Mouse (Mus musculus) stomach, embryonic 15.5 days (tissue): ENCODE results near the gene Dgkd. TPM values are rescaled to one million over a fixed set of nuclear protein-coding genes. Genes with fewer than 3 reads are reported as not detected.

ENCODE experiments used
- ATAC-seq: fragments of 200-750 bp; cut with Nextera tagmentation; 2 replicates; pipeline ENCODE4 v1.8.0; 2017; ENCODE audit warnings: low read depth, moderate number of reproducible peaks, moderate TSS enrichment; ENCODE audit not compliant: insufficient read depth, low FRiP score
- H3K27ac ChIP-seq: fragments of 300-500 bp; sonication (generic); 2 replicates; pipeline ENCODE4 v1.5.1; 2015; ENCODE audit warnings: mild to moderate bottlenecking, inconsistent platforms
- H3K27me3 ChIP-seq: fragments of 300-500 bp; sonication (generic); replicated peaks from 2 replicates; pipeline ENCODE4 v1.6.1; 2015; ENCODE audit warnings: inconsistent platforms
- H3K36me3 ChIP-seq: fragments of 300-500 bp; sonication (generic); 2 replicates; pipeline ENCODE4 v1.6.1; 2015; ENCODE audit warnings: inconsistent platforms
- H3K4me1 ChIP-seq: fragments of 300-500 bp; sonication (generic); 2 replicates; pipeline ENCODE4 v1.6.1; 2015; ENCODE audit warnings: inconsistent platforms
- H3K4me2 ChIP-seq: fragments of 300-500 bp; sonication (generic); 2 replicates; pipeline ENCODE4 v1.6.1; 2015; ENCODE audit warnings: mild to moderate bottlenecking, inconsistent platforms
- H3K4me3 ChIP-seq: fragments of 300-500 bp; sonication (generic); replicated peaks from 2 replicates; pipeline ENCODE4 v1.5.1; 2015; ENCODE audit warnings: inconsistent platforms
- H3K9ac ChIP-seq: fragments of 300-500 bp; sonication (generic); 2 replicates; pipeline ENCODE4 v1.6.1; 2015; ENCODE audit warnings: inconsistent platforms
- H3K9me3 ChIP-seq: fragments of 300-500 bp; sonication (generic); 2 replicates; pipeline ENCODE4 v1.6.1; 2016; ENCODE audit warnings: inconsistent platforms
- WGBS: fragments of 180-500 bp; shearing (Covaris S2); methylation state at CpG from one replicate; pipeline ENCODE4 v1.1.7; 2015; 5-methylcytosine and 5-hydroxymethylcytosine counted together
- polyA plus RNA-seq: library from polyadenylated mRNA; unstranded; fragments of >200 nt; fragmentation: Nextera tagmentation; extraction: Ambion mirVana; gene quantifications from 2 replicates; pipeline ENCODE4 v1.2.1, GENCODE M21; 2015

The Dgkd gene
- polyA plus RNA-seq, 1 experiment from 2014 or later: 25.5 TPM

DNA sequence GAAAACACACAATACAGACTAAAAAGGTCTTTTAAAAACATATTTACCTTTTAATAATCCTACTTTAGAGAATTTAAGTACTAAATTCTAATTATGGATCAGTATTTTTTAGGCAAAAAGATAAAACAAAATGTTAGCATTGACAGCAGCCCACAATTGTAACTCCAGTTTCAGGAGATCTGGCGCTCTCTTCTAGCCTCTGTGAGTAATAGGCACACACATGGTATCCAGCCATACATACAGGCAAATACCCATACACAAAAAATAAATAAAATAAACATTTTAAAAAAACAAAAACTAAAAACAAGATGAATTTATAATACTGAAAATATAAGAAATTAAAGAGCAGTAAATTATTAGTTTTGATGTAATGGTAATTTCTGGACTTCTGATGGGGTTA is 105.8 kb downstream of the Dgkd start:
- H3K9me3 ChIP-seq: no peaks in the 10 kb centered on the region
- WGBS: 100% methylated on average over 1 of the region's 1 CpGs

GRCm38 (mm10) chr1:87959532-87959931 is 106.4 kb downstream of the Dgkd start:
- H3K36me3 ChIP-seq: peaks cover 35% of the 10 kb centered on the region
- no peak overlapping the region for H3K27ac ChIP-seq
- no peak overlapping the region for H3K9ac ChIP-seq
- WGBS: 73% methylated on average over 4 of the region's 4 CpGs
- H3K4me1 ChIP-seq: no peaks in the 10 kb centered on the region
- no peak for ATAC-seq
- H3K9me3 ChIP-seq: no peaks in the 10 kb centered on the region
- no peak overlapping the region for H3K4me3 ChIP-seq
- no peaks in the 10 kb centered on the region for H3K27me3 ChIP-seq
- no peak overlapping the region for H3K4me2 ChIP-seq

More for the DNA sequence above, 105.8 kb downstream of the Dgkd start:
- peaks cover 30% of the 10 kb centered on the region for H3K36me3 ChIP-seq
- H3K4me3 ChIP-seq: no peak overlapping the region
- H3K27ac ChIP-seq: no peak overlapping the region
- H3K9ac ChIP-seq: no peak overlapping the region
- H3K4me2 ChIP-seq: no peak overlapping the region
- ATAC-seq: no peak
- no peaks in the 10 kb centered on the region for H3K27me3 ChIP-seq
- no peaks in the 10 kb centered on the region for H3K4me1 ChIP-seq

- ATAC-seq: no peak
- no peak overlapping the region for H3K9ac ChIP-seq
- no peaks in the 10 kb centered on the region for H3K27me3 ChIP-seq
- no peaks in the 10 kb centered on the region for H3K4me1 ChIP-seq
- no peak overlapping the region for H3K27ac ChIP-seq
- no peak overlapping the region for H3K4me2 ChIP-seq
- no peak overlapping the region for H3K4me3 ChIP-seq
- peaks cover 37% of the 10 kb centered on the region for H3K36me3 ChIP-seq
- H3K9me3 ChIP-seq: no peaks in the 10 kb centered on the region
- WGBS: 39% methylated on average over 4 of the region's 4 CpGs
Observed at GRCm38 (mm10) chr1:87959998-87960431, 106.9 kb downstream of the Dgkd start.

DNA sequence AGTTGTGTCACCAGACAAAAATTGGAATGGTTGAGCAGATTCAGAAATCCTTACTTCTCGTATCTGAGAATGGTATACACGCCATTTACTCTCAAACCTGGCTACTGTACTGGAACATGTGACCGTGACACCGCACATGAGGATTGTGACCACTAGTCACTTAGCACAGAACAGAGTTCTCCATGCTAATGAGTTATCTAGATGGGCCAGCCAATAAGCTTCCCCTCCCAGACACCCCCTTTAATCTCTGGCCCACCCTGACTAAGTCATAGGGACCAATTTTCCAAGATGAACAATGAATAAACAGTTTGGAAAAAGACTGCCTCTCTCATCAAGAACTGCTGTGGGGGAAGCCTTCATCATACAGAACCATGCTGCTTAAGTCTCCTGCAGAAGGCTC is 107.7 kb downstream of the Dgkd start:
- Histone ChIP-seq H3K4me1 (no peaks in the 10 kb centered on the region), H3K4me2 (no peak overlapping the region), H3K4me3 (no peak overlapping the region), H3K36me3 (peaks cover 35% of the 10 kb centered on the region), H3K9me3 (no peaks in the 10 kb centered on the region), H3K9ac (no peak overlapping the region), H3K27me3 (no peaks in the 10 kb centered on the region), H3K27ac (no peak overlapping the region)
- ATAC-seq: no peak
- WGBS: 86% methylated on average over 4 of the region's 4 CpGs

- H3K4me3 ChIP-seq: no peak overlapping the region
- ATAC-seq: peak; percentile 97
- no peaks in the 10 kb centered on the region for H3K9me3 ChIP-seq
- peaks cover 32% of the 10 kb centered on the region for H3K36me3 ChIP-seq
- WGBS: 63% methylated on average over 2 of the region's 2 CpGs
- no peak overlapping the region for H3K4me2 ChIP-seq
- H3K27ac ChIP-seq: no peak overlapping the region
- H3K4me1 ChIP-seq: no peaks in the 10 kb centered on the region
- no peaks in the 10 kb centered on the region for H3K27me3 ChIP-seq
- no peak overlapping the region for H3K9ac ChIP-seq
Observed at GRCm38 (mm10) chr1:87961459-87962167, 108.5 kb downstream of the Dgkd start.

DNA sequence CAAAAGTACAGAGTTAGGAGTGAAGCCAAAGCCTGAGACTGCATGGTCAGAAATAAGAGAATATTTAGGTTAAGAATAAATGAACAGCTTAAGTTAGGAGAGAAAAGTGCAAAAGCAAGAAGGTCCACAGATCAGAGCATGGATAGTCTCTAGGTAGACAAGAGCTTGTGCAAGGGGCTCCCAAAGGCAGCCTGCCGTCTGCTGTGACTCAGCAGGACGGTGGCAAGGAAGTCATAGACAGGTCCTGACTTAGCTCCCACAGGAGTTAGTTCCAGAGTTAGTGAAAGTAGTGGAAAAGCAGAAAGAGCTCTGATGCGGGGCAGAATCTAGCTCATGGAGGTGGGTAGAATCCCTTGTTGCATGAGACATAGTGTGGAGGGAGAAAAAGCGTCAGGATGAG is 117.3 kb downstream of the Dgkd start:
- Histone ChIP-seq H3K9ac (no peak overlapping the region), H3K27ac (no peak overlapping the region), H3K4me3 (no peak overlapping the region), H3K4me2 (no peak overlapping the region), H3K4me1 (no peaks in the 10 kb centered on the region), H3K36me3 (peaks cover 18% of the 10 kb centered on the region), H3K9me3 (no peaks in the 10 kb centered on the region), H3K27me3 (no peaks in the 10 kb centered on the region)
- WGBS: 90% methylated on average over 4 of the region's 4 CpGs
- ATAC-seq: no peak

- Histone ChIP-seq H3K27me3 (no peaks in the 10 kb centered on the region), H3K4me1 (no peaks in the 10 kb centered on the region), H3K9ac (no peak overlapping the region), H3K4me2 (no peak overlapping the region), H3K27ac (no peak overlapping the region), H3K9me3 (no peaks in the 10 kb centered on the region), H3K36me3 (peaks cover 37% of the 10 kb centered on the region), H3K4me3 (no peak overlapping the region)
- no peak for ATAC-seq
- 84% methylated on average over 4 of the region's 4 CpGs for WGBS
Observed at GRCm38 (mm10) chr1:87982291-87982690, 129.2 kb downstream of the Dgkd start.

- Histone ChIP-seq H3K9ac (no peak overlapping the region), H3K9me3 (no peaks in the 10 kb centered on the region), H3K4me3 (no peak overlapping the region), H3K36me3 (peaks cover 41% of the 10 kb centered on the region), H3K27me3 (no peaks in the 10 kb centered on the region), H3K4me1 (no peaks in the 10 kb centered on the region), H3K27ac (no peak overlapping the region), H3K4me2 (no peak overlapping the region)
- 90% methylated on average over 2 of the region's 2 CpGs for WGBS
- no peak for ATAC-seq
Observed at GRCm38 (mm10) chr1:87992716-87993115, 139.6 kb downstream of the Dgkd start.

Other genes starting within 250 kb of the Dgkd start
- gene Inpp5d, start 233.0 kb upstream of the Dgkd start, polyA plus RNA-seq: 5.1 and 6.7 TPM in 2 replicates
- 28.0 and 29.7 TPM in 2 replicates for gene Atg16l1, start 97.4 kb upstream of the Dgkd start, polyA plus RNA-seq
- 1.3 and 1.5 TPM in 2 replicates for gene Sag, start 49.6 kb upstream of the Dgkd start, polyA plus RNA-seq
- 29.2 and 33.5 TPM in 2 replicates for gene Usp40, start 155.3 kb downstream of the Dgkd start, polyA plus RNA-seq
- 0.28 TPM in 1 of 2 replicates, not detected in the other for gene Ugt1a10, start 202.1 kb downstream of the Dgkd start, polyA plus RNA-seq
- 1.7 and 1.8 TPM in 2 replicates for gene Ugt1a9, start 217.5 kb downstream of the Dgkd start, polyA plus RNA-seq
- not detected in 2 replicates for gene Ugt1a8, start 234.5 kb downstream of the Dgkd start, polyA plus RNA-seq
- gene Ugt1a7c, start 241.8 kb downstream of the Dgkd start, polyA plus RNA-seq: 12.5 and 19.6 TPM in 2 replicates
- 2.6 and 3.9 TPM in 2 replicates for gene Ugt1a6b, start 250.0 kb downstream of the Dgkd start, polyA plus RNA-seq